Mouse (Mus musculus) ES-E14 (cell line): ENCODE measurements around the gene Dcdc2a.

Experiments used
- CHD2 ChIP-seq: IDR thresholded peaks from 2 replicates; pipeline ENCODE4 v1.6.1; 2014; ENCODE audit warnings: mild to moderate bottlenecking, low read depth, low read length, inconsistent platforms
- ZC3H11A ChIP-seq: IDR thresholded peaks from 2 replicates; pipeline ENCODE4 v1.6.1; 2012; ENCODE audit warnings: low read depth, mild to moderate bottlenecking, inconsistent platforms, low read length, borderline replicate concordance

DNA sequence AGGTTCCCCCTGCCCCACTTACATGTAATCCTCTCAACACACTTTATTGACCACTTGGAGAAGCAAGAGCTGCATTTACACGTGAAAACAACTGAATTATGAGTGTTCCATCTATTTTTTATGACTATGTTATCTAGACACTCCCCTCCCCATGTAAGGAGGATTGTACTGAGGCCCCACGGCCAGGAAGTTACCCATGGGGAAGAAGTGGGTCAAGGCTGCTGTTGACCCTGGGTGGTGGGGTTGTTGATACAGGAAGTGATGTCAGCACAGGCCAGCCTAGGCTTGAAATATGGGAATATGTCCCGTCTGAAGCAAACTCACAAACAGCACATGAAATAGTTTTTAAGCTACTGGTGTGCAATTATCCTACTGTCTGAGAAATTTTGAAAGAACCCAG, 144.1 kb downstream of the Dcdc2a start:
- TF ChIP-seq CHD2 (no peak), ZC3H11A (no peak)
